ENCODE assay signal across 8 mouse cellular contexts in the genomic region with DNA sequence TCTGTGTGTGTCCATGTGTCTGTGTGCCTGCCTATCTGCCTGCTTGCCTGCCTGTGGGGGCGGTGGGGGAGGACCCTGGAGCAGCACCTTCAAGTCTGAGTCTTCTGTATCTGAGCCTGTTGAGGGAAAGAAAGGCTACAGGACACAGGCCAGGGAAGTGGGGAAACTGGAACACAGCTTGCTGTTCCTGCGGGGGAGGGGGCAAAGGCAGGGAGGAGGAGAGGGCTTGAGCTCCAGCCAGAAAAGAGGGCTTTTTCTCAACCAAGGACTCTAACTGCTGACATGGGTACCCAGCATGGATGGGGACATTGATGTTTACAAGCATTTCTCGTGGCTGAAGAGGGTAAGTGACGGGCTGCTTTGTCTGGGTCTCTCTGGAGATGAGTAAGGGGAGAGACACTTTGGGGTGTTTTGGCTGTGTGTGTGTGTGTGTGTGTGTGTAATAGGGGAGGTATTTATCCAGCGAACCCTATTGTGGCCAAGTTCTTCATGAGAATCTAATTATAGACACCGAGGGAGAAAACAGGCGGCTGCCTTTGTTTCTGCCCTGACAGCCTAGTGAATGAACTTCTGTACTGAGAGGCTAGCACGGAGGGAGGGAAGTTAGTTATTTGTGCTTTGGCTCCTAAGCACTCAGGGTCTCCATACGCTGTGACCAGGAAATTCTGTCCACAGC. TPM values are rescaled to one million over a fixed set of nuclear protein-coding genes. Genes with fewer than 3 reads are reported as not detected.
A peak's percentile ranks its signal among the peaks of the same experiment; 100 is the strongest.
DNase-seq lines count a peak whose midpoint lies in the region; ATAC-seq and TF ChIP-seq lines count a peak whose summit lies in the region.

No protein-coding gene starts in this region.

- peak; percentile 28 for ATAC-seq in kidney, embryonic 14.5 days (ENCODE audit: low FRiP score, low TSS enrichment)
- peak; percentile 47 for ATAC-seq in forebrain, embryonic 15.5 days (replicated peaks)
- peak; percentile 35 for ATAC-seq in heart, embryonic 16.5 days (replicated peaks; ENCODE audit: extremely low read depth, insufficient read depth, low FRiP score)

- H3K9me3 ChIP-seq in kidney, embryonic 14.5 days (ENCODE audit: control insufficient read depth, low read length): no peaks in the 10 kb centered on the region
- no peaks in the 10 kb centered on the region for H3K9me3 ChIP-seq in forebrain, embryonic 15.5 days
- H3K9me3 ChIP-seq in heart, embryonic 16.5 days (replicated peaks; ENCODE audit: control insufficient read depth, low read length): no peaks in the 10 kb centered on the region

- H3K4me2 ChIP-seq in kidney, embryonic 14.5 days (replicated peaks; ENCODE audit: low read depth, low read length): peak overlapping the region; percentile 36
- peak overlapping the region; percentile 31 for H3K4me2 ChIP-seq in forebrain, embryonic 15.5 days (replicated peaks)
- H3K4me2 ChIP-seq in heart, embryonic 16.5 days (ENCODE audit: low read depth, low read length): peak overlapping the region; percentile 71

- peak overlapping the region; percentile 44; the same call in 1 of the 2 replicates for H3K9ac ChIP-seq in kidney, embryonic 14.5 days (ENCODE audit: low read depth, low read length)
- peak overlapping the region; percentile 11; the same call in 1 of the 2 replicates for H3K9ac ChIP-seq in forebrain, embryonic 15.5 days (replicated peaks)
- peak overlapping the region; percentile 80 for H3K9ac ChIP-seq in heart, embryonic 16.5 days (ENCODE audit: low read length)

- 29% methylated on average over 9 of the region's 9 CpGs for WGBS in kidney, embryonic 14.5 days
- 3% methylated on average over 9 of the region's 9 CpGs for WGBS in forebrain, embryonic 15.5 days
- whole genome bisulfite sequencing in heart, embryonic 16.5 days: 5% methylated on average over 9 of the region's 9 CpGs
- 12% methylated on average over 9 of the region's 9 CpGs for WGBS in olfactory bulb, adult 2 months

- H3K4me3 ChIP-seq in kidney, embryonic 14.5 days (ENCODE audit: low read length): peak overlapping the region; percentile 25; the same call in 1 of the 2 replicates
- H3K4me3 ChIP-seq in forebrain, embryonic 15.5 days: peak overlapping the region; percentile 19
- H3K4me3 ChIP-seq in heart, embryonic 16.5 days (ENCODE audit: low read length): peak overlapping the region; percentile 50
- H3K4me3 ChIP-seq in layer of hippocampus, adult 2 months: peak overlapping the region; percentile 50
- H3K4me3 ChIP-seq in olfactory bulb, adult 2 months (ENCODE audit: insufficient read depth, low read depth, low read length): peak overlapping the region; percentile 34

- no peak for TF ChIP-seq CTCF in layer of hippocampus, adult 2 months (conservative IDR thresholded peaks at IDR 0.05)
- TF ChIP-seq CTCF in olfactory bulb, adult 2 months (IDR thresholded peaks at IDR 0.05; ENCODE audit: insufficient read depth, low read depth, low read length): no peak

- no peaks in the 10 kb centered on the region for H3K36me3 ChIP-seq in kidney, embryonic 14.5 days (ENCODE audit: control insufficient read depth, insufficient read depth, low read length)
- H3K36me3 ChIP-seq in forebrain, embryonic 15.5 days: no peaks in the 10 kb centered on the region
- H3K36me3 ChIP-seq in heart, embryonic 16.5 days (ENCODE audit: control insufficient read depth, insufficient read depth): no peaks in the 10 kb centered on the region

- no peak for TF ChIP-seq POLR2A in olfactory bulb, adult 2 months (IDR thresholded peaks at IDR 0.05; ENCODE audit: insufficient read depth, low read depth, low read length)

- no peak for DNase-seq in kidney, adult 8-10 months
- DNase-seq in layer of hippocampus, adult 2 months (ENCODE audit: low spot score in 2 of 2): peak; percentile 27 to 35
- peak; percentile 58 to 67 for DNase-seq in lung, adult 18-20 months
- DNase-seq in spleen, adult 12 weeks (ENCODE audit: low spot score): no peak

- H3K27me3 ChIP-seq in kidney, embryonic 14.5 days (ENCODE audit: control insufficient read depth, insufficient read depth, low read length): no peaks in the 10 kb centered on the region
- no peaks in the 10 kb centered on the region for H3K27me3 ChIP-seq in forebrain, embryonic 15.5 days
- no peaks in the 10 kb centered on the region for H3K27me3 ChIP-seq in heart, embryonic 16.5 days (ENCODE audit: control insufficient read depth, insufficient read depth, low read length)

- H3K4me1 ChIP-seq in kidney, embryonic 14.5 days (ENCODE audit: control insufficient read depth, insufficient read depth, low read length): peaks cover 31% of the 10 kb centered on the region
- peaks cover 23% of the 10 kb centered on the region for H3K4me1 ChIP-seq in forebrain, embryonic 15.5 days
- peaks cover 36% of the 10 kb centered on the region for H3K4me1 ChIP-seq in heart, embryonic 16.5 days (ENCODE audit: control insufficient read depth, insufficient read depth, low read length)
- peaks cover 22% of the 10 kb centered on the region for H3K4me1 ChIP-seq in olfactory bulb, adult 2 months (ENCODE audit: control insufficient read depth, insufficient read depth, low read length)

- peak overlapping the region; percentile 44 for H3K27ac ChIP-seq in kidney, embryonic 14.5 days (ENCODE audit: low read depth, low read length)
- peak overlapping the region; percentile 25 for H3K27ac ChIP-seq in forebrain, embryonic 15.5 days (replicated peaks)
- peak overlapping the region; percentile 87 for H3K27ac ChIP-seq in heart, embryonic 16.5 days (ENCODE audit: low read length)
- H3K27ac ChIP-seq in layer of hippocampus, adult 2 months: peak overlapping the region; percentile 87
- peak overlapping the region; percentile 77 for H3K27ac ChIP-seq in olfactory bulb, adult 2 months (ENCODE audit: insufficient read depth, low read depth, low read length)

RNA-seq across cellular contexts. Expression of a gene that starts 40.8 kb away (rescaled TPM):
- not detected in 2 replicates for polyA plus RNA-seq in kidney, embryonic 14.5 days (2014; fragmentation: Nextera tagmentation; extraction: Ambion mirVana)
- not detected in 2 replicates for polyA plus RNA-seq in forebrain, embryonic 15.5 days (2015; fragmentation: Nextera tagmentation; extraction: Ambion mirVana)
- not detected in 2 replicates for polyA plus RNA-seq in heart, embryonic 16.5 days (2015; fragmentation: Nextera tagmentation; extraction: Ambion mirVana)
- not detected for total RNA-seq in layer of hippocampus, adult 2 months (2021)
- polyA plus RNA-seq in olfactory bulb, adult 2 months (2012; ENCODE audit: insufficient read depth, insufficient read length, low replicate concordance, missing spikeins): not detected in 2 replicates

Comparison
In these comparisons a context has a peak if more than half of its experiments do, and no peak if none do; other contexts are left out.
1. H3K27ac ChIP-seq: peak in every context shown above with its lines; median percentile 87 in heart, embryonic 16.5 days; 87 in layer of hippocampus, adult 2 months; 77 in olfactory bulb, adult 2 months; 44 in kidney, embryonic 14.5 days; 25 in forebrain, embryonic 15.5 days.
2. H3K9ac ChIP-seq: peak in every context shown above with its lines; median percentile 80 in heart, embryonic 16.5 days; 44 in kidney, embryonic 14.5 days; 11 in forebrain, embryonic 15.5 days.
3. DNase-seq: peak in layer of hippocampus, adult 2 months (2 of 2) and lung, adult 18-20 months (2 of 2); none in kidney, adult 8-10 months (0 of 2) and spleen, adult 12 weeks (single experiment).
4. Peak in every context shown above with its lines, with median percentiles within 50 percentile points of each other: ATAC-seq, H3K4me2 ChIP-seq and H3K4me3 ChIP-seq.